ENCODE assay signal across 8 mouse cellular contexts in the genomic region with DNA sequence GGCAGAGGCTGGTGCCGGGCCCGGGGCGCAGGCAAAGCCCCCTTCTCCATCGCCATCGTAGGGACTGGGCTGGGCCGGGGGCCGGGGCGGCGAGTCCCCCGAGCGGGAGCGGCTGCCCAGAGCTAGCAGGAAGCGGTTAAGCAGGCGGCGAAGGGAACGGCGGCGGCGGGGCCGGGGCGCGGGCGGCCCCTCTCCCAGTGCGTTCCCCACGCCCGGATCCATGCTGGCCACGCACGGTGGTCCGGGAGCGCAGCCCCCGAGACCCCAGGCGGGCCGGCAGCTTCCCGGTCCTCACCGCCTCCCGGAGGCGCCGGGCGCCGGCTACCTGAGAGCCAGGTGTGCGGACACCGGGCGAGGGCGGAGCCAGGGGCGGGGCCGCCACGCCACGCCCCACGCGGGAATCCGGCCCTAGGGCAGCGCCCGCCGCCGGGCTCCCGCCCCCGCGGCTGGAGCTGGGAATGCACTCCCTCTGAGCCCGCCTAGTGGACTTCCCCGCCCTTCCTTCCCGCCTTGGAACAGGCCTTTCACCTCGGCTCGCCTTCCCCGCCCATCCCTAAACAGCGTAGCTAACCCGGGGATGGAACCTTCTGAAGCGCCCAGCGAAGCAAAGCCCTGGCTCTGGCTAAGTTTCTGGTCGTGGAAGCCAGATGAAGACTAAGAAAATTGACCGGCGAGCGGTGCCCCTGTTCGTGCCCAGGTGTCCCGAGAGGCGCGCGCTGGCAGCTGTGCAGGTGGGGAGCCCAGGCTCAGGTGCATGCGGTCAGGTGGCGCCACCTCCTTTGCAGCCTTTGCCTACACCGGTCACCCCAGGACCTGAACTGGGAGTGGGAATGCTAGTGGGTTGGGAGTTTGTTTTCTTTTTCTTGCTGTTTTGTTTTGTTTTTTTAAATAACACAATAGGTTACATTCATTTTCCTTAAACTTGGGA. TPM values are rescaled to one million over a fixed set of nuclear protein-coding genes. Genes with fewer than 3 reads are reported as not detected.
DNase-seq lines count a peak whose midpoint lies in the region; ATAC-seq and TF ChIP-seq lines count a peak whose summit lies in the region.

A gene (minus strand): TSS at position 327 of the 928 bp plus-strand sequence.

- no peaks in the 10 kb centered on the region for H3K9me3 ChIP-seq in intestine, embryonic 16.5 days (ENCODE audit: control insufficient read depth, low read length)
- H3K9me3 ChIP-seq in liver, embryonic 14.5 days (ENCODE audit: control insufficient read depth, low read length) = no peaks in the 10 kb centered on the region
- H3K9me3 ChIP-seq in neural tube, embryonic 13.5 days = no peaks in the 10 kb centered on the region

- no peak for ATAC-seq in CD4-positive, CD25-positive, alpha-beta regulatory T cell, adult 4 months
- ATAC-seq in intestine, embryonic 16.5 days = peak; percentile 88
- no peak for ATAC-seq in liver, embryonic 14.5 days (ENCODE audit: insufficient read depth)
- peak; percentile 66 for ATAC-seq in neural tube, embryonic 13.5 days (ENCODE audit: low read depth)

- peak; percentile 5 for DNase-seq in CD4-positive, CD25-positive, alpha-beta regulatory T cell, adult 2 months (ENCODE audit: low read depth, low spot score)
- DNase-seq in cerebellum, postnatal 36 days = peak; percentile 6 to 16
- DNase-seq in gastrocnemius, postnatal 4 days (ENCODE audit: low spot score in 2 of 2) = peak; percentile 29 to 60
- no peak for DNase-seq in liver, embryonic 14.5 days (ENCODE audit: low read depth in 3 of 3, low spot score in 3 of 3)
- DNase-seq in urinary bladder, adult 18-20 months (ENCODE audit: low spot score in 2 of 2) = peak; percentile 70 to 71

- no peak for TF ChIP-seq EP300 in liver, embryonic 14.5 days (IDR thresholded peaks at IDR 0.05; ENCODE audit: low read depth)

- 0 out of 2 replicates have a peak, but pooled peaks cover 2% of the 10 kb centered on the region for H3K27me3 ChIP-seq in intestine, embryonic 16.5 days (replicated peaks; ENCODE audit: control insufficient read depth, insufficient read depth, low read length)
- peaks cover 35% of the 10 kb centered on the region for H3K27me3 ChIP-seq in liver, embryonic 14.5 days (ENCODE audit: control insufficient read depth, insufficient read depth, low read length)
- peaks cover 33% of the 10 kb centered on the region for H3K27me3 ChIP-seq in neural tube, embryonic 13.5 days

- peak within 1 kb of the TSS; percentile 98 for H3K27ac ChIP-seq in intestine, embryonic 16.5 days (ENCODE audit: low read length)
- H3K27ac ChIP-seq in liver, embryonic 14.5 days = no peak within 1 kb of the TSS
- no peak within 1 kb of the TSS for H3K27ac ChIP-seq in neural tube, embryonic 13.5 days (replicated peaks)

- no peaks in the 10 kb centered on the region for H3K36me3 ChIP-seq in intestine, embryonic 16.5 days (ENCODE audit: control insufficient read depth, insufficient read depth, low read length)
- no peaks in the 10 kb centered on the region for H3K36me3 ChIP-seq in liver, embryonic 14.5 days (replicated peaks; ENCODE audit: control insufficient read depth, insufficient read depth, low read depth)
- no peaks in the 10 kb centered on the region for H3K36me3 ChIP-seq in neural tube, embryonic 13.5 days

- under 1% methylated on average over 68 of the region's 80 CpGs for WGBS in intestine, embryonic 16.5 days
- under 1% methylated on average over 70 of the region's 80 CpGs for WGBS in liver, embryonic 14.5 days (ENCODE audit: insufficient replicate concordance)
- WGBS in neural tube, embryonic 13.5 days = 1% methylated on average over 52 of the region's 80 CpGs

- peak within 1 kb of the TSS; percentile 79 for H3K4me3 ChIP-seq in intestine, embryonic 16.5 days (ENCODE audit: low read length)
- H3K4me3 ChIP-seq in liver, embryonic 14.5 days (ENCODE audit: insufficient read depth in 1 of 2, low read depth in 2 of 2, low read length in 2 of 2) = peak within 1 kb of the TSS; percentile 50 to 54
- H3K4me3 ChIP-seq in neural tube, embryonic 13.5 days = peak within 1 kb of the TSS; percentile 70

- peaks cover 9% of the 10 kb centered on the region; the same call in 1 of the 2 replicates for H3K4me1 ChIP-seq in intestine, embryonic 16.5 days (ENCODE audit: control insufficient read depth, insufficient read depth, low read length)
- H3K4me1 ChIP-seq in liver, embryonic 14.5 days (replicated peaks; ENCODE audit: control insufficient read depth in 2 of 2, insufficient read depth in 2 of 2, low read length in 1 of 2) = 0 out of 4 replicates have a peak, but pooled peaks cover 0 to 2% of the 10 kb centered on the region in 2 experiments
- peaks cover 18% of the 10 kb centered on the region for H3K4me1 ChIP-seq in neural tube, embryonic 13.5 days (replicated peaks)

- TF ChIP-seq CTCF in liver, embryonic 14.5 days (IDR thresholded peaks at IDR 0.05; ENCODE audit: low read depth) = no peak

- peak within 1 kb of the TSS; percentile 78 for H3K9ac ChIP-seq in intestine, embryonic 16.5 days (ENCODE audit: low read depth, low read length)
- no peak within 1 kb of the TSS for H3K9ac ChIP-seq in liver, embryonic 14.5 days (replicated peaks)
- H3K9ac ChIP-seq in neural tube, embryonic 13.5 days = peak within 1 kb of the TSS; percentile 68

- H3K4me2 ChIP-seq in intestine, embryonic 16.5 days (ENCODE audit: low read depth, low read length) = peak within 1 kb of the TSS; percentile 96
- peak within 1 kb of the TSS; percentile 75 for H3K4me2 ChIP-seq in liver, embryonic 14.5 days (ENCODE audit: low read depth)
- H3K4me2 ChIP-seq in neural tube, embryonic 13.5 days = peak within 1 kb of the TSS; percentile 100

RNA-seq across cellular contexts. Expression of the gene that starts here (rescaled TPM):
- not detected for polyA plus RNA-seq in CD4-positive, CD25-positive, alpha-beta regulatory T cell, adult 4 months (2017; shearing (Covaris generic))
- 1 to 10 TPM; 1.5 to 1.7 TPM for total RNA-seq in gastrocnemius, postnatal 4 days (2021)
- 3.3 and 4.0 TPM in 2 replicates for polyA plus RNA-seq in intestine, embryonic 16.5 days (2015; fragmentation: Nextera tagmentation; extraction: Ambion mirVana)
- polyA plus RNA-seq in liver, embryonic 14.5 days (2012; rRNA removed) = 0.05 and 0.06 TPM in 2 replicates
- polyA plus RNA-seq in liver, embryonic 14.5 days (2014; fragmentation: Nextera tagmentation; extraction: Ambion mirVana) = 0.08 TPM in 1 of 2 replicates, not detected in the other
- 0.18 and 0.35 TPM in 2 replicates for polyA plus RNA-seq in neural tube, embryonic 13.5 days (2015; fragmentation: Nextera tagmentation; extraction: Ambion mirVana)

Comparison
In these comparisons a context has a peak if more than half of its experiments do, and no peak if none do; other contexts are left out.
1. Peak in ATAC-seq, H3K4me3 ChIP-seq, H3K9ac ChIP-seq and H3K4me2 ChIP-seq in neural tube, embryonic 13.5 days; RNA of the gene not detected or under 1 TPM.
2. DNase-seq: peak in CD4-positive, CD25-positive, alpha-beta regulatory T cell, adult 2 months (single experiment), cerebellum, postnatal 36 days (2 of 2), gastrocnemius, postnatal 4 days (2 of 2) and urinary bladder, adult 18-20 months (2 of 2); none in liver, embryonic 14.5 days (0 of 3).
3. Peak in every context shown above with its lines, with median percentiles within 50 percentile points of each other: H3K4me2 ChIP-seq and H3K4me3 ChIP-seq.